Mouse (Mus musculus) sigmoid colon, adult 10 weeks (tissue): ENCODE results near the gene 4933416C03Rik. TPM values are rescaled to one million over a fixed set of nuclear protein-coding genes. Genes with fewer than 3 reads are reported as not detected.

Experiments
- polyA plus RNA-seq: library from polyadenylated mRNA; stranded (reverse); fragments of 350-450 nt; fragmentation: Illumina TruSeq; extraction: RNeasy Lipid Tissue Mini Kit (QIAGEN cat#74804); gene quantifications from one replicate; pipeline ENCODE4 v1.2.3, GENCODE M21; 2014; ENCODE audit warnings: low read depth, low replicate concordance

The 4933416C03Rik gene
- not detected for polyA plus RNA-seq

DNA sequence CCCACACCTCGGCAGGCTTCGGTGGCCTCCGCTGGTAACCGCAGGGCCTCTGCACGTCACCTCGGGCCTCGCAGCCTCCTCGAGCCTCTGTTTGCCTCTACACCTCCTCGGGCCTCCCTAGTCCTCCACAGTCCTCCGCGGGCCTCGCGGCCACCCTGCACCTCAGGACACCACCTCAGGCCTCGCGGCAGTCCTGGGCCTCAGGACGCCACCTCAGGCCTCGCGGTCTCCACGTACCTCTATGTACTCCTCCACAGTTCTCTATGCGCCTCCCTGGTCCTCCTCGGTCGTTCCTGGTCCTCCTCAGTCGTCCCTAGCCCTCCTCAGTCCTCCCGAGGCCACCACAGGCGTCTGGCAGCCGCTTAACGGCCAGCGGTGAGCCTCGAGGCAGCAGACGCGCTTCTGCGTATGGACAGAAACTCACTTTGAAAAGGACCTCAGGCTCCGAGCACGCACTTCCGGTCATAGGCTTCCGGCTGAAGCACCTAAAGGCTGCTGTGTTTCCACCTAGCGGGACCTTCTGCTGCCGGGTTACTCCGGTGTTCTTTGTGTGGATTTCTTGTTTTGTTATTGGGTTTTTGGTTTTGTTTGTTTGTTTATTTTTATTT is at the start of gene 4933416C03Rik:
Gene 4933416C03Rik, minus strand, starts transcription at position 51 of the 608 bp plus-strand sequence.

Other genes with a start within 250 kb of the 4933416C03Rik start
- 75.4 TPM for gene Ptprr, start 95.7 kb downstream of the 4933416C03Rik start, polyA plus RNA-seq
- gene Ptprb, start 161.6 kb upstream of the 4933416C03Rik start, polyA plus RNA-seq, result 7.3 TPM